Mouse (Mus musculus) brain, adult 2 months (tissue): ENCODE data around the gene Hoxb3.
A peak's percentile ranks its signal among the peaks of the same experiment; 100 is the strongest.

Experiments
- DNase-seq: peaks from one replicate; pipeline ENCODE4 v3.0.0; 2011; ENCODE audit warnings: low read depth, low spot score

Gene Hoxb3

GRCm38 (mm10) chr11:96317608-96318367, 5.3 kb upstream of the Hoxb3 start, which contains the start of gene Hoxb4:
TSS of gene Hoxb4 (plus strand) at chr11:96318267.
- DNase-seq, result no peak

DNA sequence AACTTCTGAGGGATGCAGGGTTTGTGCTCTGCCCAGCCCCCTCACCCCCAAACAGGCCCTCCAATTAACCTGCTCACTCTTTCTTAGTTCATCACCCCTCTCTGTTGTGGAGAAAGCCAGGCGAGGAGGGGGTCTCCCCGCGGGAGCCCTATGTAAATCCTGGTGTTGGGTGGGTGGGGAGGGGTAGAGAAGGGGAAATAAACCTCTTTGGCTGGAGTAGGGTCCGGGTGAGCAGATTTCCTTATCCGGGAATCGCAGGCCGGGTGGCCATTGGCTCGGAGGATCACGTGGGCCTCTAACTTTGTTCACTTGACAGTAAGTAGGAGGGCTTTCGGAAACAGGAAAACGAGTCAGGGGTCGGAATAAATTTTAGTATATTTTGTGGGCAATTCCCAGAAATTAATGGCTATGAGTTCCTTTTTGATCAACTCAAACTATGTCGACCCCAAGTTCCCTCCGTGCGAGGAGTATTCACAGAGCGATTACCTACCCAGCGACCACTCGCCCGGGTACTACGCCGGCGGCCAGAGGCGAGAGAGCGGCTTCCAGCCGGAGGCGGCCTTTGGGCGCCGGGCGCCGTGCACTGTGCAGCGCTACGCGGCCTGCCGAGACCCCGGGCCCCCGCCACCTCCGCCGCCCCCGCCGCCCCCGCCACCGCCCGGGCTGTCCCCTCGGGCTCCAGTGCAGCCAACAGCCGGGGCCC, 4.6 kb upstream of the Hoxb3 start:
- peak; percentile 12 for DNase-seq

- DNase-seq, result no peak
Observed at GRCm38 (mm10) chr11:96319071-96319902, 3.8 kb upstream of the Hoxb3 start.

DNA sequence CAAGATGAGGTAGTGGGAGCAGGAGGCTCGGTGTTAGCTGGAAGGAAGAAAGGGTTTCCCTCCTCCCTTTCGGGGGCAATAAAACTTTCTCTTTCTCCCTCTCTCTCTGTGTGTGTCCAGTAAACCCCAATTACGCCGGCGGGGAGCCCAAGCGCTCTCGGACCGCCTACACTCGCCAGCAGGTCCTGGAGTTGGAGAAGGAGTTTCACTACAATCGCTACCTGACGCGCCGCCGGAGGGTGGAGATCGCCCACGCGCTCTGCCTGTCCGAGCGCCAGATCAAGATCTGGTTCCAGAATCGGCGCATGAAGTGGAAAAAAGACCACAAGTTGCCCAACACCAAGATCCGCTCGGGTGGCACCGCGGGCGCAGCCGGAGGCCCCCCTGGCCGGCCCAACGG, 3.2 kb upstream of the Hoxb3 start:
- no peak for DNase-seq

DNA sequence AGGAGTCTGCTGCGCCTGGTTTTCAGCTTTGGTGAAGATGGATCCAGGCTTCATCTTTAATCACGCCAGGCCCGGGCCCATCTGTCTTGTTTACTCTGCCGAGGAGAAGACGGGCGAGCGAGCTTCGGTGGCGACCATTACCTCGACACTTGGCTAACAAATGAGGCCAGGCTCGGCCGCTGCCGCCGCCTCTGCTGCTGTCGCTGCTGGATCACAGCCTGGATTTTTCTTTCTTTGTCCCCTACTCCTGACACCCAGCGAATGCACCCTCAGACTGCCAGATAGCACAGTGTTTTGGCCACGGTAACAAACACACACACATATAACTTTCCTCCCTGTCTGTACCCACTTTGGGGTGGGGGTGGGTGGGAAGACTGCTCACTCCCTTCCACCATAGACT, 2.4 kb upstream of the Hoxb3 start:
- no peak for DNase-seq

DNA sequence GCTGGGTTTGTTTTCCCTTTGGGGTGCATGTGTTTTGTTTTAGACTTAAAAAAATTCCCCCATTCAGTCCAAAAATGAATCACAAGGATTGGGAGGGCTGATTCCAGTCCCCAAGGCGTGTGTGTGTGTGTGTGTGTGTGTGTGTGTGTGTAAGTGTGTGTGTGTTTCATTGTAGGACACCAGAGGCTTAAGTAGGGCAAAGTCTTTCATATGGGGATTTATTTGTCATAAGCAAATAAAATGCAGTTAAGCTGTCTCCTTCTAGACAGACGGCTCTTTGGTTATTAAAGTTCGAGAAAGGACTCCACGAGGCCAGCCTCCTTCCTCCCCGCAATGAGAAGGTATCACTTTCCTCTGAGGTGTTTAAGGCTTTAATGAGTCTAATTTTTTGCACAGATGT, 1.3 kb upstream of the Hoxb3 start:
- no peak for DNase-seq

- no peak for DNase-seq
Observed at GRCm38 (mm10) chr11:96322738-96323137, 388 bp upstream of the Hoxb3 start.

- DNase-seq, result no peak
Observed at GRCm38 (mm10) chr11:96324125-96324524, 999 bp downstream of the Hoxb3 start.

DNA sequence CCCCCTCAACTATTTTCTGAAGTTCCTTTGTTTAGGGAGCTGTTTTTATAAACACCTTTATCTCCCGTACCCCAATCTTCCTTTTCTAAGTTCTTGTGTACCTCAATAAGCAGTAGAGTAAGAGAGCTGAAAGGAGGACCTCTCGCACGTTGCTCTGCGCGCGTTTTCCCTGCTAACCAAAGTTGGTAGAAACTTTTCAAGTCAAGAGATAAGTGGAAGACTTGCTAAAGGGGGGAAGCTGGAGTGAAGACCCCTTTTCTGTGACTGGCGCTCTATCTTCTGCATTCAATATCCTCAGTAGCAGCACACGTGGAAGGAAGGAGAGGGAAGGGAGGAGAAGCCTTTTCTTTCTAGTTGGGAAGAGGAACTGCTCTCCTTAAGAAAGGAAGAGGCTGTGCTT, 1.8 kb downstream of the Hoxb3 start:
- DNase-seq, result no peak

GRCm38 (mm10) chr11:96325747-96326212, 2.7 kb downstream of the Hoxb3 start:
- DNase-seq, result no peak

- no peak for DNase-seq
Observed at GRCm38 (mm10) chr11:96326705-96327104, 3.6 kb downstream of the Hoxb3 start.

GRCm38 (mm10) chr11:96327122-96327521, 4.0 kb downstream of the Hoxb3 start:
- DNase-seq, result no peak

GRCm38 (mm10) chr11:96327750-96328149, 4.6 kb downstream of the Hoxb3 start:
- no peak for DNase-seq

DNA sequence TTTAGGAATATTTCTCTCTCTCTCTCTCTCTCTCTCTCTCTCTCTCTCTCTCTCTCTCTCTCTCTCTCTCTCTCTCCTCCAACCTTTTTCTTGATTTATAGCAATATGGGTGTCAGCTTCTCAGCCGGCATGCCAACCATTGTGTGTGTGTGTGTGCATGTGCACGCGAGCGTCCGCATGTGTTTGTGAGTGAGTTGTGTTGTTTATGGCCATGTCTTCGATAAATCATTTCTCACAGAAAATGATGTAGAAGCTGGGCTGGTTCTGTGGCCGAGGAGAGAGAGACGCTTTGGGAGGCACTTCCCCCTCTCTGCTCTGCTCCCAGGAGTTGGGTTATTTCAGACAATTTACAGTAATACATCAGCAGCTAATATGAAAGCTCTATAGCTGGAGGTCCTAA, 5.5 kb downstream of the Hoxb3 start:
- DNase-seq, result no peak

- DNase-seq, result no peak
Observed at GRCm38 (mm10) chr11:96332105-96332504, 9.0 kb downstream of the Hoxb3 start.

DNA sequence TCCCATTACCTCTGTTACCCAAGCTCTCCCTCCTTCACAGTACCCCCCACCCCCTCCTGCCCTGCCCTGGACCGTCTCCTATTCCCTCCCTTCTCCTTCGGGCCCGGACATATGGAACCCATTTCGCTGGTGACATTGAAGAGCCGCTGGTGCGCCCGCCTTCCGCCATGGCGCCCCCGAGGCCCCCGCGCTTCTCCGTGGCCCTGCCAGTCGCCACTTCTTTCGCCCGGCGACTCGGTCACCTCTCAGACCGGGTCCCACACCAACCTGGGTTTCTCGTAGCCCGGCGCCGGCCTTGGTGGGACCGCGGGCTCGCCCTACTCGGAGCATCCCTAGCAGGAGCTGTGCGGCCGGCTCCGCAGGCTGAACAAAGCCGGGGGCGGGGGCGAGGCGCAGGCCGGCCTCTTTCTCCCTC, 9.5 kb downstream of the Hoxb3 start:
- no peak for DNase-seq

DNA sequence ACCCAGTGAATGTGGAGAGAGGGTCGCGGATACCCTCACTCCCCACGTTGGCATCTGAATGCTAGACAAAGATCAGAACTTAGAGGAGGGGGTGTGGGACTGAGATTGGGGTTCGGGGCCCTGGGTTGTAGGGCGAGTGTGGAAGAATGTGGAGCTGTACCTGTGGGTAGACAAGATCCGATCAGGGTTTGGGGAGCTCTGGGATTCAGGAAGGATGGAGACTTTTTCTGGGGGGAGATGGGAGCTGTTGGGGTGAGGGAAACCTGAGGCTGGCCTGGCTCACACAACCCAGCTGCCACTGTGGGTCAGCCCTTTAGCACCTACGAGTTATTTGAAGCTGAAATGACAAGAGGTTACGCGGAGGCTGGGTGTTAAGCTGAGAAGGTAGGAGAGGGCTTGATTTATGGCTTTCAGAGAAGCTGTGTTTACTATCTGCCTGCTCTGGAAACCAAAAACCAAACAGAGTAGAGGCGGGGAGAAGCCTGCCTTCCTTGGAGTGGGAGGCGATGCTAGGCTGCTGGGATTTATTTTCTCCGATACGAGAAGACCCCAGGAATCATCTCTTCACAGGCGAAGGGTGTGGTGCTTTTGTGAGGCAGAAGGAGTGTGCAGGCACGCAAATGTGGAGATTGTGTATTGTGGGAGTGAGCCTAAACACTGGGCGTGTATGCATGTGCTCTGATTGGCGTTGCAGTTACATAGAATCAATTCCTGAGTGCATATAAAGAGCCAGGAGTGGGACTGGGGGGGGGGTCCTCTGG, 10.3 kb downstream of the Hoxb3 start:
- DNase-seq, result no peak

DNA sequence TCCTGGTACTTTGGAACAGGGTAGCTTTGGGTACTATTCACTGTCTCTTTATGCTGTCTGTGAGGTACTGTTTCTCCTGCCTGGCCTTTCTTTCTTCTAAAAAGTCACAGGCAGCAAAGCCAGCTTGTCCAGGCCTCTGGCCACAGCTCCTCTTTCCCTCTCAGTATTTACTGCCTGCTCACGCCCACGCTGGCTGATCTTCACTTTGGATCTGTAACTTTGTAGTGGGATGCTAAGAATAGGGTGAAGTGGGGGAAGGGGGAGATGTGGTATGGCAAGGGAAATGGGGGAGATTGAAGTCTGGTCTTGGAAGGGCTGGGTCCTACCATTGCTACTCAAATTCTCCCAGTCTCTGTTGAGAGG, 10.9 kb downstream of the Hoxb3 start:
- no peak for DNase-seq

GRCm38 (mm10) chr11:96334998-96335397, 11.9 kb downstream of the Hoxb3 start:
- no peak for DNase-seq

GRCm38 (mm10) chr11:96336597-96336996, 13.5 kb downstream of the Hoxb3 start:
- no peak for DNase-seq

GRCm38 (mm10) chr11:96337026-96337425, 13.9 kb downstream of the Hoxb3 start:
- DNase-seq, result no peak
